Mouse (Mus musculus) MEL (cell line): ENCODE data around the gene Zfp600. TPM values are rescaled to one million over a fixed set of nuclear protein-coding genes. Genes with fewer than 3 reads are reported as not detected.
"Not testable (repeated sequence)": the region's sequence is repeated elsewhere in the genome, so short reads cannot be mapped to it uniquely, and the experiment has no call there.

ENCODE experiments used
- DNase-seq: peaks from one replicate; pipeline ENCODE4 v3.0.0; 2011; ENCODE audit warnings: low read depth, low spot score
- H3K27ac ChIP-seq: 2 replicates; pipeline ENCODE4 v1.5.1; 2012; ENCODE audit warnings: low read depth, mild to moderate bottlenecking, control low read depth, low read length, moderate library complexity; ENCODE audit not compliant: control insufficient read depth
- H3K27me3 ChIP-seq, 2 experiments: fragments of 150-350 bp in 1 of 2; sonication (generic) in 1 of 2; 2 replicates each; pipeline ENCODE4 v1.6.1; 2012; ENCODE audit warnings: low read length in 2 of 2, mild to moderate bottlenecking in 2 of 2, improper control_type of control experiment in 1 of 2, moderate library complexity in 1 of 2; ENCODE audit not compliant: insufficient read depth in 2 of 2, control insufficient read depth in 1 of 2
- H3K36me3 ChIP-seq, 2 experiments: 2 replicates each; pipeline ENCODE4 v1.6.1; 2012 to 2014; ENCODE audit warnings: low read length in 2 of 2, improper control_type of control experiment in 1 of 2, inconsistent platforms in 1 of 2, mild to moderate bottlenecking in 1 of 2; ENCODE audit not compliant: insufficient read depth in 2 of 2, control insufficient read depth in 1 of 2
- H3K4me1 ChIP-seq, 2 experiments: fragments of 150-350 bp in 1 of 2; sonication (generic) in 1 of 2; 2 replicates each; pipeline ENCODE4 v1.6.1; 2012; ENCODE audit warnings: low read length in 2 of 2, improper control_type of control experiment in 1 of 2, mild to moderate bottlenecking in 1 of 2; ENCODE audit not compliant: insufficient read depth in 2 of 2, control insufficient read depth in 1 of 2
- H3K4me3 ChIP-seq, 2 experiments: fragments of 150-350 bp in 1 of 2; sonication (generic) in 1 of 2; 2 replicates each; pipeline ENCODE4 v1.5.1; 2012; ENCODE audit warnings: low read depth in 2 of 2, low read length in 2 of 2, mild to moderate bottlenecking in 2 of 2, moderate library complexity in 2 of 2, control low read depth in 1 of 2, improper control_type of control experiment in 1 of 2; ENCODE audit not compliant: control insufficient read depth in 1 of 2, insufficient read depth in 1 of 2
- H3K79me2 ChIP-seq: 2 replicates; pipeline ENCODE4 v1.6.1; 2012; ENCODE audit warnings: mild to moderate bottlenecking, low read length, moderate library complexity; ENCODE audit not compliant: control insufficient read depth, poor library complexity, insufficient read depth
- H3K9ac ChIP-seq: 2 replicates; pipeline ENCODE4 v1.6.1; 2012; ENCODE audit warnings: low read depth, mild to moderate bottlenecking, control low read depth, low read length, moderate library complexity; ENCODE audit not compliant: control insufficient read depth, poor library complexity, severe bottlenecking
- H3K9me3 ChIP-seq: fragments of 150-350 bp; sonication (generic); replicated peaks from 2 replicates; pipeline ENCODE4 v1.6.1; 2012; ENCODE audit warnings: mild to moderate bottlenecking, low read length, improper control_type of control experiment, moderate library complexity; ENCODE audit not compliant: insufficient read depth
- polyA plus RNA-seq, 2 experiments: library from polyadenylated mRNA; stranded (reverse) in 1 of 2; unstranded in 1 of 2; fragments of >175 nt in 1 of 2; fragments of >200 nt in 1 of 2; gene quantifications; 2 replicates each; pipeline versions ENCODE4 v1.2.1 to v1.2.4; 2012; ENCODE audit warnings: low replicate concordance in 2 of 2, low read depth in 1 of 2; ENCODE audit not compliant: insufficient read length in 2 of 2, insufficient read depth in 1 of 2, missing spikeins in 1 of 2
- total RNA-seq: library from RNA; depleted of rRNA; stranded (reverse); fragments of 300-350 nt; gene quantifications from 2 replicates; pipeline ENCODE4 v1.2.3, GENCODE M21; 2012; rRNA removed

Gene Zfp600
- total RNA-seq (0.59 TPM in 1 of 2 replicates, not detected in the other), polyA plus RNA-seq (under 1 TPM in 1 of 2 experiments, not detected in 1; 0.78 TPM)

DNA sequence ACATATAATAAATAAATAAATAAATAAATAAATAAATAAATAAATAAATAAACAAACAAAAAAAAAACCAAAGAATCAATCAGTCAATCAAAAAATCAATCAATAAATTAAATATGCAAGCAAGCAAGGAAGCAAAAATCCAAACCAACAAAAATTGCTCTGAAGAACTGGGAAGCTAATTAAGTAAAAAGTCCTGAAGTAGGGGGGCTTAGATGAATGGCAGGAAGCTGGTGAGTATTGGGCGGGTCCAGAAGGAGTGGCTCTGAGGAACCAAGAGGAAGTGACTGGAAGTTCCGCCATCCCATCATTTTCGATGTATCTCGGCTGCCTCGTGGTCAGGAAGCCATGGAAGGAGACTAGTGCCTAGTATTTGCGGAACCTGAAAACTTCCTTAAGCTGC lies at the start of gene Zfp600:
TSS of gene Zfp600 (plus strand) at position 301 of the 400 bp plus-strand sequence.
- not testable (repeated sequence) for H3K36me3 ChIP-seq, H3K4me1 ChIP-seq, H3K9me3 ChIP-seq, H3K4me3 ChIP-seq, DNase-seq, H3K27me3 ChIP-seq, H3K27ac ChIP-seq, H3K9ac ChIP-seq, H3K79me2 ChIP-seq

DNA sequence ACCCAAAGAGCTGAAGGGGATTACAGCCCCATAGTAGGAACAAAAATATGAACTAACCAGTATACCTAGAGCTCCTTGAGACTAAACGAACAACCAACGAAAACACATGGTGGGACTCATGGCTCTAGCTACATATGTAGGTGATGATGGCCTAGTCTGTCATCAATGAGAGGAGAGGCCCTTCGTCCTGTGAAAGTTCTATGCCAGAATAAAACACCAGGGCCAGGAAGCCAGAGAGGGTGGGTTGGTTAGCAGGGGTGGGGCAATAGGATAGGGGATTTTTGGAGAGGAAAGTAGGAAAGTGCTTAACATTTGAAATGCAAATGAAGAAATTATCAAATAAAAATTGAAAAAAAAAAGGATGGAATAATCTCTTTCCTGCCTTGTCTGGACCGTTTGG lies 6.3 kb downstream of the Zfp600 start:
- H3K4me3 ChIP-seq, H3K27ac ChIP-seq, DNase-seq, H3K9me3 ChIP-seq, H3K4me1 ChIP-seq, H3K36me3 ChIP-seq, H3K9ac ChIP-seq, H3K27me3 ChIP-seq, H3K79me2 ChIP-seq: not testable (repeated sequence)

DNA sequence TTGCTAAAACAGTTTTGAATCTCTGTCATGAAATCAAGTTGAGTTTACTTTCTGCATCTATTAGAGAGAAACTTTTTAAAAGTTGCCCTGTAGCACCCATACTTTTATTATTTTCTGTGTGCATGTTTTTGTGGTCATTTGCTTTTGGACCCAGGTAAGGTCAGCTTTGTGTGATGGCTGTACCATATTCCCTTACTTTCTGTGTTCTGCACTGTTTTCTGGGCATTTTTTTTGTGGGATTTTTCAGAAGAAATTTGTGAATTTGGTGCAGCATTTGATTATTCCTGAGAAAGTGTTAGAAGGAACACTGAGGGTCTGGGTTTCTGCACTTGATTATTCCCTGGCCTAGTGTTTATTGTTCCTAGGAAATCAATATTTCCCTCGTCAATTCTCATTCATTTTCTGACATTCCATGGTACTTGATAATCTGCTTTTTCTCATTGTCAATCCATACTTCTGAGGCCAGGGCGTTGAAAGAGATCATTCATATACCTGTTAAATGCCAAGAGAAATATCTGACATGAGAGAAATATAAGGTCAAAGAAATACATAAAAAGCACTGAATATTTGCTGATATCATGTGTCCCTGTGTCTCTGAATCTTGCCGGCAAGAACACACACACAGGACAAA lies 10.7 kb downstream of the Zfp600 start:
- not testable (repeated sequence) for H3K4me3 ChIP-seq, H3K79me2 ChIP-seq, H3K27ac ChIP-seq, H3K36me3 ChIP-seq, H3K27me3 ChIP-seq, DNase-seq, H3K9me3 ChIP-seq, H3K9ac ChIP-seq, H3K4me1 ChIP-seq

DNA sequence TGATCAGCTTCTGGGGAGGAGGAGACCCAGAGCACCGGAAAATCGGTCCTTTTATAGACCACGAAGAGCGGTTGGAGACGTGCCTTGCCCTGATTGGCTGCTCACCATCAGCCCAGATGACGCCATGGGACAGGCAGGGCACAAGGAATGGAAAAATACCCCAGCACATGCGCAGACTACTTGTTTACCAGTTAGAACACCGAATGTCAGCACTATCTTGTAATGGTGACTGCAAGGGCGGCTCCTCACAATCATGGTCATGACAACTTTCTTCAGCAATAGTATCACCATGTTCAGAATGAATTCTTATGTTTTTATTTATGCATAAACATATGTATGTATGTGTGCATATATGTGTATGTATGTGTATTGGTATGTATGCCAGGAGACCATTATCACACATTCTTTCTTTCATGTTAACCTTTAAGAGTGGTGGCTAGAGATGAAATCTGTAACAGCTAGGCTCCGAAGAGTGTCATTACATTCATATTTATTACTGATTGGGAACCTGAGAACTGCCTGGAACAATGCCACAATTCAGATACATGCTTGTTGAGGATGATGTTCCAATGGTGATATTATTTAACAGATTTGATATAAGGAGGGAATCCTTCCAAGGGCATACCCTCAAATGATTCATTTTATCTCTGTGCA lies 11.4 kb downstream of the Zfp600 start:
- not testable (repeated sequence) for H3K36me3 ChIP-seq, H3K79me2 ChIP-seq, H3K9me3 ChIP-seq, H3K27me3 ChIP-seq, H3K9ac ChIP-seq, H3K4me1 ChIP-seq, H3K4me3 ChIP-seq, DNase-seq, H3K27ac ChIP-seq

DNA sequence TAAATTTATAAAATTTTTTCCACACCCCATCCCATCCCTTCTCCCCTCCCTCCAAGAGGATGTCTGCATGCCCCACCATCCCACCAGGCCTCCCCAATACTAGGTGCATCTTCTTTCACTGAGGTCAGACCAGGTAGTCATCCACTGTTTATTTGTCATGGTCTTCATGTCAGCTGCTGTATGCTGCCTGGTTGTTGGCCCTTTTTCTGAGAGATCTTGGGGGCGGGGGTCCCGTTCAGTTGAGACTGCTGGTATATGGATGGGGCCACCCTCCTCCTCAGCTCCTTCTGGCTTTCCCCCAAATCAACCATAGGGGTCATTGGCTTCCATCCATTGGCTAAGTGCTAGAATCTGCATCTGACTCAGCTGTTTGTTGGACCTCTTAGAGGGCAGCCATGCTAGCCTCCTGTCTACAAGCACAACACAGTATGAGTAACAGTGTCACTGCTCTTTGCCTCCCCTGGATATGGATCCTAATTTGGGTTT lies 12.1 kb downstream of the Zfp600 start:
- H3K4me1 ChIP-seq, H3K9ac ChIP-seq, H3K9me3 ChIP-seq, H3K27me3 ChIP-seq, H3K79me2 ChIP-seq, H3K36me3 ChIP-seq, H3K27ac ChIP-seq, H3K4me3 ChIP-seq, DNase-seq: not testable (repeated sequence)

DNA sequence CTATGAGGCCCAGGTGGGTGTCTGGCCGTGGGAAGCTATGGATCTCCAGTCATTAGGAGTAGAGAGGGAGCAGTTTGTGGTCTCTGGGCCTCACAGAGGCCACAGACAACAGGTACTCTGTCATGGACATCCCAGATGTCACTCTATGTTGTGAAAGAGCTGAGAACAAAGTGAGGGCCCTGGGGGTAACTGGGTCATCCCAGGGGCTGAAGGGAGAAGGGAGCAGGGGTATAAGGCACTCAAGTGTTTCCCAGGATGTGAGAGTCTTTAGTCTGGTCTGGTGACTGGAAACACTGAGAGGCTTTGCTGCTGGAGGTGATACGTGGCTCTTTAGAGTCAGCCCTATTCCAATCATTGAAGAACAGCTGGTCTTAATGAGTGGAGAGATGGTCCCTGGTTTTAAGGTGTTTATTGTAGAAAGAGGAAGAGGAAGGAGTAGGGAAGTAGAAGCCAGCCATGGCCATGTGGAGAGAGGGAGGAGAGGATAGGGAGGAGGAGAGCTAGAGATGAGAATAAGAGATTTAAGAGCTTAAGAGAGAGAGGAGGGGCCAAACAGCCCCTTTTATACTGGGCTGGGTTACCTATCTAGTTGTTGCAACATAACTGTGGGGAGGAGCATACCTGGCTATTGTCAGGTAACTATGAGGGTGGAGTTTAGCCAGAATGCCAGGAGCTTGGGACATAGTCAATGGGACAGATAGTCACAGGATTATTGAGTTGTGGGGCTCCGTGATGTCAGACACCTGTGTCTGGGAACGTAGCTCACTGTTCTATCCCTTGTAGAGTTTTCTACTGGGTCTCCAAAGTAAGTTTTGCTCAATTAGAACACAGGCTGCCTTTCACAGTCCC lies 17.0 kb downstream of the Zfp600 start:
- H3K79me2 ChIP-seq, H3K27me3 ChIP-seq, H3K4me3 ChIP-seq, H3K36me3 ChIP-seq, H3K4me1 ChIP-seq, H3K9ac ChIP-seq, H3K9me3 ChIP-seq, H3K27ac ChIP-seq, DNase-seq: not testable (repeated sequence)
